Mouse (Mus musculus): Measurements from ENCODE around the gene Cenpt.

- TF ChIP-seq CTCF (IDR thresholded peaks at IDR 0.05; ENCODE audit: borderline replicate concordance, insufficient read depth, low read length) (no peak), POLR2A (IDR thresholded peaks at IDR 0.05; ENCODE audit: low read depth, low read length) (no peak)
These were observed 3.1 kb downstream of the Cenpt start for GRCm38 (mm10) chr8:105850014-105850413.
